Mouse (Mus musculus): ENCODE results near the gene Ctsa. TPM values are rescaled to one million over a fixed set of nuclear protein-coding genes. Genes with fewer than 3 reads are reported as not detected.
"Not testable (repeated sequence)": the region's sequence is repeated elsewhere in the genome, so short reads cannot be mapped to it uniquely, and the experiment has no call there.

Gene Ctsa
- total RNA-seq, 2 experiments from 2014 or later: 89.5 to 96.2 TPM

DNA sequence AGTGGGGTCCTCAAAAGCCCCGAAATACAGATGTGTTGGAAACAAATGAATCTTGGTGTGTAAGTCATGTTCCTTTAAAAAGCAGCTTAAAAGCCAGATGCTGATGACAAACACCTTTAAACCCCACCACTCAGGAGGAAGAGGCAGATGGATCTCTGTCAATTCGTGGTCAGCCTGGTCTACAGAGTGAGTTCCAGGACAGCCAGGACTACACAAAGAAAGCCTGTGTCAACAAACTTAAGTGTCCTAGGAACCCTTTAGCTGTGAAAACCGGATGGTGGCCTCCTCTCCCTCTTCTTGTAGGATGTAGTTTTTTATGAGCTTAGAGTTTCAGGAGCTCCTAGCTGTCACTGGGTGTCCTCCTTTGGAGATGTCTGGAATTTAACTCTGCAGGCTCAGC lies 40.9 kb downstream of the Ctsa start:
- no peak overlapping the region for H3K4me3 ChIP-seq
- intact Hi-C loops (cut with DNase I): no loop called here
- H3K27ac ChIP-seq: peak overlapping the region; percentile 67
- no peak for TF ChIP-seq CTCF (IDR thresholded peaks at IDR 0.05)
- DNase-seq (ENCODE audit: extremely low spot score in 1 of 2, low spot score in 2 of 2): no peak

- DNase-seq (ENCODE audit: extremely low spot score in 1 of 2, low spot score in 2 of 2): no peak
- Histone ChIP-seq H3K27ac (peak overlapping the region; percentile 76), H3K4me3 (no peak overlapping the region)
- intact Hi-C loops (cut with DNase I): no loop called here
- no peak for TF ChIP-seq CTCF (IDR thresholded peaks at IDR 0.05)
These were observed 41.6 kb downstream of the Ctsa start for GRCm38 (mm10) chr2:164874239-164874769.

DNA sequence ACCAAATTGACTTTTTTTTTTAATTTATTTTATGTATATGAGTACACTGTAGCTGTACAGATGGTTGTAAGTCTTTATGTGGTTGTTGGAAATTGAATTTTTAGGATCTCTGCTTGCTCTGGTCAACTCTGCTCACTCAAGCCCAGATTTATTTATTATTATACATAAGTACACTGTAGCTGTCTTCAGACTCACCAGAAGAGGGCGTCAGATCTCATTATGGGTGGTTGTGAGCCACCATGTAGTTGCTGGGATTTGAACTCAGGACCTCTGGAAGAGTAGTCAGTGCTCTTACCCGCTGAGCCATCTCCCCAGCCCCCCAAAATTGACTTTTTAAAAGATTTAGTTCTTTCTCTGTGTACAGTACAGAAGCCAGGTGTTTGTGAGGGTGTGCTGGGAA lies 43.0 kb downstream of the Ctsa start:
- H3K27ac ChIP-seq: peak overlapping the region; percentile 76; the same call in 1 of the 2 replicates
- intact Hi-C loops (cut with DNase I); DNase-seq (ENCODE audit: extremely low spot score in 1 of 2, low spot score in 2 of 2); H3K4me3 ChIP-seq: not testable (repeated sequence)
- peak; percentile 33 for TF ChIP-seq CTCF (IDR thresholded peaks at IDR 0.05)

- peak overlapping the region; percentile 100; the same call in 1 of the 2 replicates for H3K27ac ChIP-seq
- DNase-seq (ENCODE audit: extremely low spot score in 1 of 2, low spot score in 2 of 2); intact Hi-C loops (cut with DNase I); H3K4me3 ChIP-seq: not testable (repeated sequence)
- TF ChIP-seq CTCF (IDR thresholded peaks at IDR 0.05): peak; percentile 9
These were observed 44.9 kb downstream of the Ctsa start for GRCm38 (mm10) chr2:164877376-164878215.

DNA sequence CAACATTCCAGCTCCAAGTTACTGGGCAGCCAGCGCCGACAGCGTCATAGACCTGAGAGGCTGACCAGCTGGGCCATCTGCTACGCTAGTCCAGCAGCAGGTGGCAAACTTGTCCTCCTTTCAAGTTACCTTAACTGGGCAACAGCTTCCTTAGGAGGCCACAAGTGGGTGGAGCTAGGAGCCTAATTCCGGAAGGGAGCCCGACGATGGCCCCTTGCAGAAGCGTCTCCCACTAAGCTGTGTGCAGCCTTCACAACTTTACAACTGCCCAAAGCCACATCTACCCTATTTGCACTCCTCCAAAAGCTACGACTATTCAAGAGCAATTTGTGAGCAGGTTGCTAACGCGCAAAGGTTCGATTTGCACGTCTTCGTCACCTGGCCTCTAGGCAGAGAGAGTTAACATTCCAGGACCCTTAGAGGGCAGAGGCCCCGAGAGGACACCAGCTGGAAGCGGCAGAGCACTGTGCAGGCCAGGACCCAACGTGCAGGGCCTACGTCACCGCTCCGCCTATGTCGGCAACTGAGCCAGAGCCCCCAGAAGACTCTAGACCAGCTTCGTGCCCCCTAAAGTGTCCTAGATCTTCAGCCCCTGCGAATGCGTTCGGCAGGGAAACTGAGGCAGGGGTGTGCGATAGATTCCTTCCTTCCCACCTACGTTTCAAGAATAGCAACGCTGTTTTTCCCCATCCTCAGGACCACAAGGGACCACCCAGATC lies 46.0 kb downstream of the Ctsa start:
- intact Hi-C loops (cut with DNase I): loop anchor here (1.0 kb wide), 2 partner anchors 33 to 45 kb away; partner anchors contain the start of genes Neurl2 and Zfp335
- peak in 1 of 2 experiments; percentile 53 for DNase-seq (ENCODE audit: extremely low spot score in 1 of 2, low spot score in 2 of 2)
- Histone ChIP-seq H3K27ac (peak overlapping the region; percentile 100), H3K4me3 (peak overlapping the region; percentile 89)
- no peak; the same call in none of the 2 replicates for TF ChIP-seq CTCF (IDR thresholded peaks at IDR 0.05)

GRCm38 (mm10) chr2:164879228-164879567 lies 46.5 kb downstream of the Ctsa start, which contains the start of gene Pcif1:
TSS of gene Pcif1 (plus strand) at chr2:164879304.
- peak; percentile 90 to 91 for DNase-seq (ENCODE audit: extremely low spot score in 1 of 2, low spot score in 2 of 2)
- peak within 1 kb of the TSS; percentile 89 for H3K4me3 ChIP-seq
- peak within 1 kb of the TSS; percentile 100 for H3K27ac ChIP-seq
- no peak; the same call in 1 of the 2 replicates for TF ChIP-seq CTCF (IDR thresholded peaks at IDR 0.05)
- intact Hi-C loops (cut with DNase I): loop anchor here (1.0 kb wide), 2 partner anchors 32 to 46 kb away; partner anchors contain the start of genes Neurl2 and Zfp335

DNA sequence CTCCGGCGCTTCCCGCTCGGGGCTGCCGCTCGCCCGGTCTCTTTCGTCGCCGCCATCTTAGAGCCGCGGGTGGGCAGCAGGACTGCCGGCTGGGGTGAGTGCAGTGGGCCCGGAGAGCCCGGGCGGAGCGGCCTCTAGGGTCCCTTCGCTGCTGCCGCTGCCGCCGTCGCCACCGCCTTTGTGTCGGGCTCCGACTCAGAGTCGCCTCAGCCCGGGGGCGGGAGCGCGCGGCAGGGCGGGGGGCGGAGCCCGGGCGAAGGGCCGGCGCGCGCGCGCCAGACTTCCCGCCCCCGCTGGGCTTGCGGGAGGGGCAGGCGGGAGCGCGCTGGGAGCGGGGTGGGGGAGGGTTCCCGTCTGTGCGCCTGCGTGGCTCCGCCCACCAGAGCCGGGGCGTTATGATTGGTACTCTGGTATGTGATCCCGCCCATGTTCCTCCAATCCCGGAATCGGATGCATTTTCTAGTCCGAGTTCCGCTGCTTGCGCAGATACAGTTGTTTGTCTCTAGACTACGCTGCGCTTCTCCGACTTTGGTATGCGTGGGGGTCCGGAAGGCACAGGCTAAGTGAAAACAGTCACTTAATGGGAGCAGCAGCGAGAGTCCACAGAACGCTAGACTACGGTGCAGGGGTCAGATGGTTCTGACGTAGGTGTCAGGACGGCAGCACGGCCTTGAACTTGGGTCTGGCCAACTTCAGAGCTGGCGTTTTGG lies 47.0 kb downstream of the Ctsa start:
- DNase-seq (ENCODE audit: extremely low spot score in 1 of 2, low spot score in 2 of 2): peak; percentile 92 to 95
- TF ChIP-seq CTCF (IDR thresholded peaks at IDR 0.05): no peak; the same call in 1 of the 2 replicates
- Histone ChIP-seq H3K27ac (peak overlapping the region; percentile 100), H3K4me3 (peak overlapping the region; percentile 89)
- intact Hi-C loops (cut with DNase I): loop anchor here (1.0 kb wide), 2 partner anchors 32 to 46 kb away; partner anchors contain the start of genes Neurl2 and Zfp335

GRCm38 (mm10) chr2:164882619-164883018 lies 49.9 kb downstream of the Ctsa start:
- Histone ChIP-seq H3K27ac (no peak overlapping the region), H3K4me3 (no peak overlapping the region)
- TF ChIP-seq CTCF (IDR thresholded peaks at IDR 0.05): no peak
- intact Hi-C loops (cut with DNase I): no loop called here
- DNase-seq (ENCODE audit: extremely low spot score in 1 of 2, low spot score in 2 of 2): no peak

DNA sequence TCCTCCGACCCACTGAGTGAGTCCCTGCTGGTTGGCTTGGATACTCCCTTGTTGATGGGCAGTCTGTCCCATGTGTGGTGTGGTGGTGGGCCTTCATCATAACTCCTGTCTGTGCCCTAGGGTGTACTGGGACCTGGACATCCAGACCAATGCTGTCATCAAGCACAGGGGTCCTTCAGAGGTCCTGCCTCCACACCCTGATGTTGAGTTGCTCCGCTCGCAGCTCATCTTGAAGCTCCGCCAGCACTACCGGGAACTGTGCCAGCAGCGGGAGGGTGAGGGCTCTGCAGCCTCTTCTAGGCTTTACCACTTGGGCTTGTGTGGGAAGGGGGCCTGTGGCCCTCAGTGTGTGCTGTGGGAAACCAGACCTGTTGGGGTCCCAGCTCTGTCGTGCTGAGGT lies 53.1 kb downstream of the Ctsa start:
- Histone ChIP-seq H3K27ac (peak overlapping the region; percentile 74; the same call in 1 of the 2 replicates), H3K4me3 (no peak overlapping the region)
- intact Hi-C loops (cut with DNase I): loop anchor here (2.0 kb wide), 1 partner anchor 25 kb away; the partner anchor contains the start of gene Zfp335
- DNase-seq (ENCODE audit: extremely low spot score in 1 of 2, low spot score in 2 of 2): peak; percentile 76 to 88
- no peak for TF ChIP-seq CTCF (IDR thresholded peaks at IDR 0.05)

- DNase-seq (ENCODE audit: extremely low spot score in 1 of 2, low spot score in 2 of 2): no peak
- intact Hi-C loops (cut with DNase I): loop anchor here (2.0 kb wide), 1 partner anchor 24 kb away; the partner anchor contains the start of gene Zfp335
- peak overlapping the region; percentile 74 for H3K27ac ChIP-seq
- no peak for TF ChIP-seq CTCF (IDR thresholded peaks at IDR 0.05)
- no peak overlapping the region for H3K4me3 ChIP-seq
These were observed 53.9 kb downstream of the Ctsa start for GRCm38 (mm10) chr2:164886617-164887016.

GRCm38 (mm10) chr2:164888996-164889395 lies 56.3 kb downstream of the Ctsa start:
- no peak overlapping the region for H3K27ac ChIP-seq
- DNase-seq (ENCODE audit: extremely low spot score in 1 of 2, low spot score in 2 of 2): no peak
- no peak overlapping the region for H3K4me3 ChIP-seq
- no peak for TF ChIP-seq CTCF (IDR thresholded peaks at IDR 0.05)
- intact Hi-C loops (cut with DNase I): no loop called here

Data from left cerebral cortex, adult 2 months (tissue).